Mouse (Mus musculus): ENCODE measurements at regions not wholly inside any gene's neighbourhood (a gene's known extent, or its start where the extent isn't known, plus 50 kb on each side); places are given as distances from the start of the nearest gene placed in this dataset.

GRCm38 (mm10) chr10:96337797-96338608 is 201.6 kb downstream of the Gm5426 start:
- Histone ChIP-seq H3K36me3 (ENCODE audit: control insufficient read depth in 1 of 2, insufficient read depth in 2 of 2, low read length in 2 of 2) (no peaks in the 10 kb centered on the region), H3K79me2 (ENCODE audit: control insufficient read depth, insufficient read depth, low read length, poor library complexity) (no peaks in the 10 kb centered on the region), H3K27me3 (ENCODE audit: control insufficient read depth in 1 of 2, insufficient read depth in 2 of 2, low read length in 2 of 2) (no peaks in the 10 kb centered on the region), H3K9me3 (replicated peaks; ENCODE audit: insufficient read depth, low read length) (no peaks in the 10 kb centered on the region), H3K9ac (ENCODE audit: control insufficient read depth, low read depth, low read length, poor library complexity, severe bottlenecking) (no peak overlapping the region), H3K27ac (ENCODE audit: control insufficient read depth, low read depth, low read length) (no peak overlapping the region), H3K4me1 (ENCODE audit: control insufficient read depth in 1 of 2, insufficient read depth in 2 of 2, low read length in 2 of 2) (no peaks in the 10 kb centered on the region), H3K4me3 (ENCODE audit: control insufficient read depth in 1 of 2, insufficient read depth in 1 of 2, low read depth in 2 of 2, low read length in 2 of 2) (no peak overlapping the region)
- DNase-seq (ENCODE audit: low read depth, low spot score), result no peak
- TF ChIP-seq E2F4 (IDR thresholded peaks at IDR 0.05; ENCODE audit: borderline replicate concordance, low read depth, low read length) (no peak), MYC (IDR thresholded peaks at IDR 0.05; ENCODE audit: low read depth, low read length) (no peak), USF2 (IDR thresholded peaks at IDR 0.05; ENCODE audit: borderline replicate concordance in 1 of 2, insufficient read depth in 1 of 2, low read depth in 1 of 2, low read length in 2 of 2) (no peak), MAX (IDR thresholded peaks at IDR 0.05; ENCODE audit: low read length) (no peak), ZNF384 (IDR thresholded peaks at IDR 0.05; ENCODE audit: low read depth, low read length) (no peak), MAFK (IDR thresholded peaks at IDR 0.05; ENCODE audit: borderline replicate concordance, low read depth, low read length) (no peak), SMC3 (IDR thresholded peaks at IDR 0.05; ENCODE audit: low read depth, low read length) (no peak), SIN3A (IDR thresholded peaks at IDR 0.05; ENCODE audit: low read length) (no peak), POLR2AphosphoS2 (IDR thresholded peaks at IDR 0.05; ENCODE audit: low read length) (no peak), ZKSCAN1 (IDR thresholded peaks at IDR 0.05; ENCODE audit: low read depth, low read length) (no peak)

GRCm38 (mm10) chr10:96338609-96338978 is 202.2 kb downstream of the Gm5426 start:
- H3K4me3 ChIP-seq (ENCODE audit: control insufficient read depth in 1 of 2, insufficient read depth in 1 of 2, low read depth in 2 of 2, low read length in 2 of 2), result no peak overlapping the region
- TF ChIP-seq GABPA (IDR thresholded peaks at IDR 0.05; ENCODE audit: low read depth, low read length), result no peak
- no peak for TF ChIP-seq KAT2A (conservative IDR thresholded peaks at IDR 0.05; ENCODE audit: low read depth, low read length)
- no peak for TF ChIP-seq ETS1 (IDR thresholded peaks at IDR 0.05; ENCODE audit: low read depth, low read length)
- no peak for TF ChIP-seq MEF2A (IDR thresholded peaks at IDR 0.05; ENCODE audit: extremely low read depth, insufficient replicate concordance, low read depth, low read length, poor library complexity, severe bottlenecking)
- no peak for TF ChIP-seq RCOR1 (IDR thresholded peaks at IDR 0.05; ENCODE audit: low read depth, low read length)
- no peak for TF ChIP-seq NELFE (IDR thresholded peaks at IDR 0.05; ENCODE audit: low read depth, low read length)
- no peak for TF ChIP-seq BHLHE40 (IDR thresholded peaks at IDR 0.05; ENCODE audit: borderline replicate concordance, low read depth, low read length)
- no peak for TF ChIP-seq SMC3 (IDR thresholded peaks at IDR 0.05; ENCODE audit: low read depth, low read length)
- TF ChIP-seq ZMIZ1 (IDR thresholded peaks at IDR 0.05; ENCODE audit: low read depth, low read length), result no peak
- no peak for TF ChIP-seq POLR2A (IDR thresholded peaks at IDR 0.05; ENCODE audit: control insufficient read depth in 1 of 2, insufficient read depth in 1 of 2, low read depth in 1 of 2, low read length in 2 of 2, poor library complexity in 1 of 2)
- TF ChIP-seq JUND (IDR thresholded peaks at IDR 0.05; ENCODE audit: low read depth, low read length), result no peak
- TF ChIP-seq USF2 (IDR thresholded peaks at IDR 0.05; ENCODE audit: borderline replicate concordance in 1 of 2, insufficient read depth in 1 of 2, low read depth in 1 of 2, low read length in 2 of 2), result no peak
- TF ChIP-seq ZNF384 (IDR thresholded peaks at IDR 0.05; ENCODE audit: low read depth, low read length), result no peak
- no peak for TF ChIP-seq MAX (IDR thresholded peaks at IDR 0.05; ENCODE audit: low read length)
- no peak for TF ChIP-seq CTCF (IDR thresholded peaks at IDR 0.05 in 2 of 3, conservative IDR thresholded peaks at IDR 0.05 in 1 of 3; ENCODE audit: control insufficient read depth in 1 of 3, insufficient read depth in 1 of 3, low read depth in 2 of 3, low read length in 3 of 3, poor library complexity in 1 of 3, severe bottlenecking in 1 of 3)
- no peak for TF ChIP-seq EP300 (IDR thresholded peaks at IDR 0.05; ENCODE audit: low read depth in 1 of 2, low read length in 2 of 2)
- no peak for TF ChIP-seq TAL1 (IDR thresholded peaks at IDR 0.05; ENCODE audit: low read length)
- no peak for TF ChIP-seq ZKSCAN1 (IDR thresholded peaks at IDR 0.05; ENCODE audit: low read depth, low read length)
- no peaks in the 10 kb centered on the region for H3K79me2 ChIP-seq (ENCODE audit: control insufficient read depth, insufficient read depth, low read length, poor library complexity)
- H3K4me1 ChIP-seq (ENCODE audit: control insufficient read depth in 1 of 2, insufficient read depth in 2 of 2, low read length in 2 of 2), result no peaks in the 10 kb centered on the region
- no peak overlapping the region for H3K27ac ChIP-seq (ENCODE audit: control insufficient read depth, low read depth, low read length)
- DNase-seq (ENCODE audit: low read depth, low spot score), result no peak
- no peak overlapping the region for H3K9ac ChIP-seq (ENCODE audit: control insufficient read depth, low read depth, low read length, poor library complexity, severe bottlenecking)
- no peaks in the 10 kb centered on the region for H3K36me3 ChIP-seq (ENCODE audit: control insufficient read depth in 1 of 2, insufficient read depth in 2 of 2, low read length in 2 of 2)
- H3K27me3 ChIP-seq (ENCODE audit: control insufficient read depth in 1 of 2, insufficient read depth in 2 of 2, low read length in 2 of 2), result no peaks in the 10 kb centered on the region
- no peaks in the 10 kb centered on the region for H3K9me3 ChIP-seq (replicated peaks; ENCODE audit: insufficient read depth, low read length)
